Mouse (Mus musculus) mouse trophoblast stem cell (cell line): Measurements from ENCODE around the gene Ccdc152.

Source experiments
- in situ Hi-C, 2 experiments: fragments of 300-500 bp; cut with MseI, MboI; formaldehyde crosslinking; loops; 2 replicates in 1 of 2; 3 replicates in 1 of 2; pipeline ENCODE4 v1.15.1; 2025

Gene Ccdc152

DNA sequence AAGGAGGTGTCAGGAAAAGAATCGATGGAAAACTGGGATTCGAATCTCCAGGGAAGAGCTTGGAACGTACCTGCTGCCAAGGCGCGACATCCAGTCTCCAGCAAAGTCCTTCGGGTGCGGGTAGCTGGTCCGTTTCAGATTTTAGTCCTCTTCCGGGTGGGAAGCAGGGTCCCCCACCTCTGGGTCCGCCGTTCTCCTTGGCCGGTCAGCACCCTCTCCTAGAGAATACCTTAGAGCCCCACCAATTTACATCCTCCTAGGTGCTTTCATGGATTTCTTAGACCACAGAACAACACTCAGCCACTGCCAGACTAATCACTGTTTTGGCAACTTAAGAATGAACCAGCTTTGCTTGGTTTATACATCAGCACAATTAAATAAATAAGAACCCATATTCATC, at the start of gene Ccdc152:
Gene Ccdc152 (minus strand): TSS at position 101 of the 400 bp plus-strand sequence.
- in situ Hi-C loops, result no loop called here

DNA sequence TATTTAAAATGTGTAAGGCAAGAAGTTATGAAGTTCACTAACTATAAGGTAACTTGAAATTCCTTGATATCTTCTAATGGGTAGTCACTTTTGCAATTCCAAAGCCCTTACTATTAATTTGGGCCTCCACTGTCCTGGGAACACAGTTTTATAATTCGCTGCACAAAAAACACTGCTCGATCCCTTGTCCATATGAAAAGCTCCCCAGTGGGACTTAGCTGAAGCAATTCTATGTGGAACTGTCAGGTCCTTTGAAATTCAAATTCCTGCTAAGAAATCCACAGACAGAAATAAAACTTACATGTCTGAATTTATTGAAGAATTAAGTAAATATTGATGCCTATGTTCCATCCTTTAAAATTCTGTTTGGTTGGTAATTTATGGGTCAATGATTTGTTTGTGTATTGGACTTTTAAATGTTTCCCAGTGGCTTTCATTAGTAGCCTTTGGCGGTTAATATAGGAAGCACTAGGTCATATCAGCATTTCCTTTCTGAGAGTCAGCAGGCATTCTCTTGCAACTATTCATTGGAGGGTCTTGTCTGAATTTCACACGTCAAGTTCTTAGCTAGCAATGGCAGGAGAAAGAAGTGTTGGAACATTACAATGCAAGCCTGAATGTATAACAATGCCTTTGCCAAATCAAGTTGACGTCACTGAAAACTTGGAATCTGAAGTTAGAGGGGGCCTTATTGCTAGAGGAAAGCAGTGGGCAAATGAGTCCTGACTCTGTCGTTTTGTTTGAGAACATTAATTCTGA, 46.2 kb upstream of the Ccdc152 start:
- in situ Hi-C loops, result loop anchor here in 1 of 2 experiments (10.0 kb wide), 1 partner anchor 235 kb away; the partner anchor contains the start of gene Ghr

DNA sequence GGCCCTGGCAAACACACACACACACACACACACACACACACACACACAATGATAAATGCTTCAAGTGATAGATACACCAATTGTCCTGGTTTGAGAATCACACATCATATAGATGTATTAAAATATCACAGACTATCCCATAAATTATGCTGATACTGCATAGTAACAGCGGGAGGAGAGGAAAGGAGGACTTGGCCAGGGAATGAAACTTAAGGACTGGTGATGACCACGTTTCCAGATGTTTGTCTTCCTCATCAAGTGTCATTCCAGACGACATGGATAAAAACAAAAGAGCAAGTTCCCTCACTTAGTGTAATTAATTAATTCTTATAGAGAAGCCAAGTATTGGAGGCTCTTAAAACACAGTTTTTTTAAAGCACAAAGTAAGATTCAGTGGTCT, 43.4 kb upstream of the Ccdc152 start:
- in situ Hi-C loops, result no loop called here

GRCm38 (mm10) chr15:3344555-3344954, 41.2 kb upstream of the Ccdc152 start:
- in situ Hi-C loops, result no loop called here

DNA sequence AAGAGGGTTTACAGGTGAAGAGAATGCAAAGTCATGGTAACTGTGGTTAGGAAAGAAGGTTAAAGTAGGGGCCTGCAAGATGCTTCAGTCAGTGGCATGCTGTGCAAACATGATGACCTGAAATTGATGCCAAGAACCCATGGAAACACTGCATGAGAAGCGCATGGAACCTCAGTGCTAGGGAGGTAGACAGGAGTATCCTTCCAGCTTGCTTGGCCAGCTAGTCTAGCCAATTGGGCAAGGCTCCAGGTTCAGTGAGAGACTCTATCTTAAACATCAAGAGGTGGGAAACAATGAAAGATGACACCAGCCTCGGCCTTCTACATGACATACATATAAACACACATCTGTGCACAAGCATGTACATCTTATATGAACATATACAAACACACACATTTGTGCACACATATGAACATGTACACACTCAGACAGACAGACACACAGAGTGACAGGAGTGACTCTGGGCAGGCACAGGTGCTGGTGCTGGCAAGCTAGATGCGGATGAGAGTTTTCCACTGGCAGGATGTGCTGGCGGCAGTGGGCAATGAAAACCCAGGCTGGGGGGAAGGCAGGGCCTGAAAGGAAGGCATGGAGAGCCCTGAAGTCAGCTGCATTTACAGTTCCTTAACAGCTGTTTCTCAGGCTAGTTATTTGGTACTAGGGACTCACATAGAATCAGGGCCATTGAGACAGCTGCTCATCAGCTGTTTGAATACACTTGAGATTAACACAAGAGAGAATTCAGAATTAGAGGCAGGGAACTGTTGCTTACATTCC, 38.7 kb upstream of the Ccdc152 start:
- in situ Hi-C loops, result no loop called here

DNA sequence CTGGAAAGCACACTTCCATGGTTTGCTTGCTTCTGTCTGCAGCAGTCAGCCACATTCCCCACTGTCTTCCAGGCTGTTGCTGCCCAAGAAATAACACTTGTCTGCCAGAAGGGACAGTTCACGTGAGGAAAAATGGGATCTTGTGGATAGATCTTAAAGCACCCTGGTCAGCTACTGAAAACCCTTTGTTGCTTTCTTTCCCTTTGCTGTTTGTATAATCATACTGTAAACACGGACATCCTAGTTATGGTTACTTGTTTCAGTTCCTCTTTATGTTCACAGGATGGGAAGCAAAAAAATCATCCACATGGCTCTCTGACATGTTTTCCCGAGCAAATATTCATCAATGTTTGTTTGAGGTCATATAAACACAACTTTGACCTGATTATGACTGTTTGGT, 36.5 kb upstream of the Ccdc152 start:
- in situ Hi-C loops, result no loop called here

DNA sequence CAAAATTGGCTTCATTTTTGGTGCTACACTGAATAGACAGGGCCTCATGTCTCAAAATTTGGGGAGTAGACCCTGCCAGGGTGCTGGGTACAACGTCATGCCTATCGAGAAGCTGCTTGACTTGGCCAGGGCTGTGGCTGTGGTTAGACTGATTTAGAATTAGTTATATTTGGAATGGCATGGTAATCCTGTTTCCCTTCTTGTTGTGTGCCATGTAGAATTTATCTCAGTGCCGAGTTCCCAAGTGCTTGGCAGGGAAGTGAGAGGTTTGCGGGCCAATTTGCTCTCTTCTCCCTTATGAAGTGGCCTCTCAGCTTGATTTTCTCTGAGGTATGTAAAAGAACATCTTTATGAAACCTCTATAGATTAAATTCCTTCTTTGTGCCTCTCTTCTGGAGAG, 29.2 kb upstream of the Ccdc152 start:
- in situ Hi-C loops, result no loop called here

DNA sequence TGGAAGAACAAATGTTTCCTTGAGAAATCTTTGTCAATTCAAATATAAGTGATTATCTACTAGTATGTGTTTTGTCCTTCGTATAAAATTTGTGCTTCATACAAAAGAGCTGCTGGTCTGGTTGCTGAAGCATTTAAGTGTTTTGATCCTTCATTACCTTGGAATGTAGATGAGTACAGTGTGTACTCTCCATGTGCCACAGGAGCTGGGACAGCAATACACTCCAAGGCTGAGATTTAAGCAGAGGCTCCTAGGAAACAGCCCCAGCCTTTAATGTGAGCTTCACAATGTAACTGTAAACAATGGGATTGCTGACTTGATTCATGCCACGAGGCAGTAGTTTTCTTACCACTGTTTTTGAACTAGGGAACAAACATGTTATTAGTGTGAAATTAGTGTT, 28.5 kb upstream of the Ccdc152 start:
- in situ Hi-C loops, result no loop called here

DNA sequence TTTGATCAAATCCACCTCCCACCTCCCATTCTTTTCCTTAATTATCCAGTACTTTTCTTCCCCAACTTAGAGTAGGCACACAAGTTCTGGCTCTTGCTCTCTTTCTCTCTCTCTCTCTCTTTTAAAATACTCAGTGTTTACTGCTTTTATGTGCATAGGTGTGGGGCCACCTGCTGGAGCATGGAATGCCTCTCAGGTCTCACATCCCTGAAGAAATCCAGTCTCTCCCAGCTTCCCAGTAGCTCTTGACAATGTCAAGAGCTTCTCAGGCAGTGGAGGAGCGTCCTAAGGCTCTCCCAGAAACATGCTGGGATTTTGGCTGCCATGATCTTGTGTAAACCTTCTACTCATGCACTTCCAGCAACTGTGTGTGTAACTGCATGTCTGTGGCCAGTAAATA, 27.0 kb upstream of the Ccdc152 start:
- in situ Hi-C loops, result no loop called here

DNA sequence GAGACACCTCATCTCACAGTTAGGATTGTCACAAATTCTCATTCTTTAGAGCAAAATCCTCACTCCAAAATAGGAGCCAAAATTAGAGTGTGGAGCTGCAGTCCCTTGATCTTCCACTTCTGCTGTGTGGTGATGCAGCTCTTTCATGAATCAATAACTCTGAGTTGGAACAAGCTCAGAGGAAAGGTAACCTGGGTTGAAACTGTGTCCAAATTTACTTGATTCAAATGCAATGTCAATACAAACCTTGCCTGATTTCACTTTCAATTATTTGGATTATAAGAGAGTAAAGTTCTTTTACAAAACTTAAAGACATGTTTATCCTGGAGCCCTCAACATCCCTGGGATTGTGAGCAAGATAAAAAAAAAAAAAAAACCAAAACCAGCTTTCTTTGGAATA, 19.7 kb upstream of the Ccdc152 start:
- in situ Hi-C loops, result no loop called here

DNA sequence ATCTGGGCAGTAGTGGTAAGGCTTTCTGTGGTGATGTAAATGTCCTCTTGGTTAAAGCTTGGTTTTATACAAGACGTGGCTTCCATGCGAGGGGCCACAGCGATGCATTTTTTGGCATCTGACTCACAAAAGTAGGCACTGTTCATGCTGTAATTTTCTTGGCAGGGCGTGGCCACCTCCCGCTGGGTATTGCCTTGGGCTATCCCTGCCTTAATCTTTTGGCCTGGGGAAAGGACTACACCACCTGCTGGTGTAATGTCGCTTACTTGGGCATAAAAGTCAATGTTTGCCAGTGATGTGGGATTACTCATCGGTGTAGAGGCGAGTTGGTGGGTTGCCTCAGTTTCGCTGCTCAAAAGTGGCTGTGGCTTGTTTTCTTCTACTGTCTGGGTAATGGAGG, 16.6 kb upstream of the Ccdc152 start:
- in situ Hi-C loops, result no loop called here

- in situ Hi-C loops, result no loop called here
Measured at GRCm38 (mm10) chr15:3316617-3317016, 13.3 kb upstream of the Ccdc152 start.

DNA sequence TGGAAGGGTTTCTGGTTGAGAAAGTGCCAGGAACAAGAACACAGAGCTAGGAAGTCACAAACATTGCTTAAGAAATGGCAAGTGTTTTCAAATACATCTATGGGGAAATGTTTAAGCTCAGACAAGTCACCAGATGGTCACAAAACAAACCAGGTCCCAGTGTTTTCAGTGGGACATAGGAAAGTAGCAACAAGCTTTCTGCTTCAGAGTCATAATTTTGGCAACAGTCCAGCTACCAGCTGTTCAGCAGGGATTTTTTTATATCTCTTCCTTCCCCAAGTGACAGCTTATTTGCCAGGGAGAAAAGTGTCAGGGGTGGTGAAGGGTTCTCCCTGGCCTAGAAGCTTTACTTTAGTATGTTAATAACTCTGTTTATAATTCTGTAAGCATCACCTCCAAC, 9.6 kb upstream of the Ccdc152 start:
- in situ Hi-C loops, result no loop called here

- in situ Hi-C loops, result no loop called here
Measured at GRCm38 (mm10) chr15:3309856-3310255, 6.5 kb upstream of the Ccdc152 start.

DNA sequence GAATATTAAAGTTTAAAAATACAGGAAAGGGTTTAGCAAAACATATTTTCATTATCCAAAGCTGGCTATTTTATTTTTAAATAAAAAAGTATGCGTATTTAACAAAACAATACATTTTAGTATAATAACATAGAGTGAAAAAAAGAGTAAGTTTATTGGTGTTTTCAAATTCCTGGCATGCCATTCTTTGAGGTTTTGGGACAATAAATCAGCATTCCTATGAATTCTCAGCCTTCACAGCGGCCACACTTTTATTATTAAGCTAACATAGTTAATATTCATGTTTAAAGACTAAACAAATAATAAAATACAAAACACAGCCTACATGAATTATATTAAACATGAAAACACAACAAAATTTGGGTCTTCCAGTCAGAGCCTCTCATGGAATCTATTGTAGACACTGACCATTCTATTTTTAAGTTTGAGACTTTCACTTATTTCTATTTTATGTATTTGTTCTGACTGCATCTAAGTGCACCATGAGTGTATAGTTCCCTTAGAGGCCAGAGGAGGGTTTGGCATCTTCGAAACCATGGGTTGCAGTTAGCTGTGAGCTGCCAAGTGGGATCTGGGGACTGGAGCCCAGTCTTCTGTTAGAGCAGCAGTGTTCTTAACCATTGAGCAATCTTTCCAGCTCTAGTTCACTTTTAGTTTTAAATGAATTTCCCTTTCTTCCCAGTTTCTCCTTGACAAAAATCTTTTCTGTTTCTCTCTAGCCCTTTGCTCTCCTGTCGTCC, 2.8 kb downstream of the Ccdc152 start:
- in situ Hi-C loops, result no loop called here

DNA sequence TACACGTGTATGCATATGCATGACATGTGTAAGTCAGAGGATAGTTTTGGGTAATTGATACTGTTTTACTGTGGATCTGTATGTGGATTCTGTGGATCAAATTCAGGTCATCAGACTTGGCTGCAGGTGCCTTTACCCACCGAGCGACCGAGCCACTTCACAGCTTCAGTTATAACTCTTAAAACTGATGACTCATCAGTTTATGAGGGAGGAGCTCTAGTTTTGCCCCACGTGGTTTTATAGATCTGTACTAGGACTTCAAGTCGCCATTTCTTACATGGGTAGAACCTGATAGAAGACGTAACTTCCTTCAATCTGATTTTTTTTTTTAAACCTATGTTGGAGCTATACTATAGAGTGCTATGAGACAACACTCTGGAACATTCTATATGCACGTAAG, 5.7 kb downstream of the Ccdc152 start:
- in situ Hi-C loops, result no loop called here

GRCm38 (mm10) chr15:3295986-3296385, 7.3 kb downstream of the Ccdc152 start:
- in situ Hi-C loops, result no loop called here

DNA sequence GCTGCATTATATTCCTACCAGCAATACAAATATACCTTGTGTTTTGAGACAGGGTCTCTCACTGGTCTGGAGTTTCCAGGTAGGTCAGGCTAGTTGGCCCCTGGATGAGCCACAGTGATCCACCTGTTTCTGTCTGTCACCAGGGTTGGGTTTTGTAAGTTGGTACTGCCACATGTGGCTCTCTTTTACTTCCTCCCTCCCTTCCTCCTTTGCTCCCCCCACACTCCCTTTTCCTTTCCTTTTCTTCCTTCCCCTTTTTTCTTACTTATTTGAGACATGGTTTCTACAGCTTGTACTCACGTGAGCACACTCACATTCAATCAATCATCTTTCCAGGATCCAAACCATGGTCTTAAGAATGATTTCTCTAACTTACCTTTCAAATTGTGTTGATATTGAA, 9.8 kb downstream of the Ccdc152 start:
- in situ Hi-C loops, result no loop called here

DNA sequence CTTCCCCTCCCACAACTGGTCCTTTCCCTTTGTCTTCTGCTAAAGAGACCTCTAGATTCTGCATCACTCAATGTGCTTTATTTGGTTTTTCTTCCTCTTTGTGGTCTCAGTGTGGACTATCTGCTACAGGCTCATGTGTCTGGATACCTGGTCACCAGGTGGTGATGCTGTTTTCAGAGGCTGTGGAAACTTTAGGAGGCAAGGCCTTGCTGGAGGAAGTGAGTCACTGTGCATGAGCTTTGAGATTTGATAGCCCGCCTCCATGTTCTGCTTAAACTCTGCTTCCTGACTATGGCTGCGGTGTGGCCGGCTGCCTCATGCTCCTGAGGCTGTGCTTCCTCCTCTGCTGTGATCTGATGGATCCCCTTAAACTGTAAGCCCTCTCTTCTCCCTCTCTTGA, 12.9 kb downstream of the Ccdc152 start:
- in situ Hi-C loops, result no loop called here

GRCm38 (mm10) chr15:3286032-3286431, 17.3 kb downstream of the Ccdc152 start:
- in situ Hi-C loops, result no loop called here

DNA sequence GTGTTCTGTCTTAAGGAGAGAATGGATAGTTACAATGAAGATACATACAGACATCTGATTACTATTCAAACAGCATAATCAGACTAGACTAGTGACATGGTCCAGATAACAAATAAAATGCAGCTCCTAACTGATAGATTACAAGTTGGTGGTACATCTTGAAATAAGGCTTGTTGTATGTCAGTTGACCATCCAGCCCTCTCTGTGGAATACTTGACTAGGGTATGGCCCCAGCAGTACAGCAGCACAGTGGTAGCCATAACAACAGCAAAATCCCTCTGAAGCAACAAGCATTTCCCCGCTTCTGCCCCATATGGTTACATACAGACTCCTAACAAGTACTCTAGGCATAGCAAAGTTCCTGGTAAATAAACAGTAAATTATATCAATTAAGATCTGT, 21.6 kb downstream of the Ccdc152 start:
- in situ Hi-C loops, result no loop called here

- in situ Hi-C loops, result no loop called here
Measured at GRCm38 (mm10) chr15:3281216-3281615, 22.1 kb downstream of the Ccdc152 start.
